Mouse (Mus musculus) neural tube, embryonic 14.5 days (tissue): ENCODE results near the gene Gm43638. TPM values are rescaled to one million over a fixed set of nuclear protein-coding genes. Genes with fewer than 3 reads are reported as not detected.
"Not testable (repeated sequence)": the region's sequence is repeated elsewhere in the genome, so short reads cannot be mapped to it uniquely, and the experiment has no call there.

Experiments used
- ATAC-seq: fragments of 200-750 bp; cut with Nextera tagmentation; 2 replicates; pipeline ENCODE4 v1.8.0; 2017; ENCODE audit warnings: low read depth, mild to moderate bottlenecking, moderate TSS enrichment, moderate library complexity
- H3K27ac ChIP-seq: fragments of 300-500 bp; sonication (generic); 2 replicates; pipeline ENCODE4 v1.5.1; 2014; ENCODE audit warnings: low read depth, mild to moderate bottlenecking, control low read depth, low read length, moderate library complexity, mixed read lengths
- H3K27me3 ChIP-seq: fragments of 300-500 bp; sonication (generic); 2 replicates; pipeline ENCODE4 v1.6.1; 2014; ENCODE audit warnings: low read length; ENCODE audit not compliant: control insufficient read depth, insufficient read depth
- H3K36me3 ChIP-seq: fragments of 300-500 bp; sonication (generic); 2 replicates; pipeline ENCODE4 v1.6.1; 2014; ENCODE audit warnings: low read length, mixed read lengths; ENCODE audit not compliant: control insufficient read depth, insufficient read depth
- H3K4me1 ChIP-seq: fragments of 300-500 bp; sonication (generic); 2 replicates; pipeline ENCODE4 v1.6.1; 2014; ENCODE audit warnings: low read length; ENCODE audit not compliant: control insufficient read depth, insufficient read depth
- H3K4me2 ChIP-seq: fragments of 300-500 bp; sonication (generic); 2 replicates; pipeline ENCODE4 v1.6.1; 2014; ENCODE audit warnings: mild to moderate bottlenecking, low read depth, low read length, control low read depth
- H3K4me3 ChIP-seq: fragments of 300-500 bp; sonication (generic); 2 replicates; pipeline ENCODE4 v1.5.1; 2014; ENCODE audit warnings: low read depth, low read length, control low read depth, mixed read lengths
- H3K9ac ChIP-seq: fragments of 300-500 bp; sonication (generic); replicated peaks from 2 replicates; pipeline ENCODE4 v1.6.1; 2014; ENCODE audit warnings: low read depth, mild to moderate bottlenecking, control low read depth, low read length, mixed read lengths
- H3K9me3 ChIP-seq: fragments of 300-500 bp; sonication (generic); 2 replicates; pipeline ENCODE4 v1.6.1; 2016; ENCODE audit warnings: low read length; ENCODE audit not compliant: control insufficient read depth
- WGBS: fragments of 180-500 bp; shearing (Covaris S2); extraction: QIAGEN DNeasy Blood & Tissue Kit; methylation state at CpG from one replicate; pipeline ENCODE4 v1.1.7; 2014; 5-methylcytosine and 5-hydroxymethylcytosine counted together
- polyA plus RNA-seq: library from polyadenylated mRNA; unstranded; fragments of >200 nt; fragmentation: Nextera tagmentation; extraction: Ambion mirVana; gene quantifications from 2 replicates; pipeline ENCODE4 v1.2.1, GENCODE M21; 2014

Gene Gm43638
- not detected in 2 replicates for polyA plus RNA-seq

- not testable (repeated sequence) for H3K9ac ChIP-seq, H3K4me2 ChIP-seq, H3K27ac ChIP-seq, H3K36me3 ChIP-seq, H3K4me1 ChIP-seq, H3K4me3 ChIP-seq, H3K27me3 ChIP-seq, ATAC-seq, H3K9me3 ChIP-seq
- 89% methylated on average over 1 of the region's 1 CpGs for WGBS
Measured at GRCm38 (mm10) chr5:87486706-87487105, at the start of gene Gm43638. Gene Gm43638 (minus strand): TSS chr5:87486806.

DNA sequence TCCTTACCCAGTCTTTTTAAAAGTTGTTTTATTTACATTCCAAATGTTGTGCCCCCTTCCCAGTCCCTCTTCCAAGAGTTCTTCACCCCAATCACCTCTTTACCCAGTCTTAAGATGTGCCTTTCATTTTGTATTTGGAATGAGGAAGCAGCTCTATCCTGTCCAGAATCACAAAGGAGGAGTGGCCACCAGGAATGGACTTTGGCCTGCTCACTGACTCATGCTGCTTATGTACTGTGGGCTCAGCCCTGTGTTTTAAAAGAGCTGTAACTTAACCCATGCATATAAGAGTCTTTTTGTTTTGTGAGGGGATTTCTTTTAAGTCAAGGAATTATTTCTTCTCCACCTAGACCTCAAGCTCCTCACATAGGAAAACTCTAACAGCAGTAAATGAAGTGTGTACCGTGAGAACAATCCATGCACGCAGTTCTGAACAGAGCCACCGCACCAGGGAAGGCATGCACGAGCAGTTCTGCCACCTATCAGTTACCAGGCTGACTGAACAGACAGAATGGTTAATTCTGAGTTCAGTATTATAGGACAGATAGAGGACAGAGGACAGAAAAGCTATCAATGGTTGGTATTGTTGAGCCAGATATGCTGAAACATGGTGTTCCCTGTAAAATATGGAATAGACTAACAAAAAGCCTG is 49.5 kb upstream of the Gm43638 start:
- no peak overlapping the region for H3K4me3 ChIP-seq
- 74% methylated on average over 4 of the region's 4 CpGs for WGBS
- no peak overlapping the region for H3K27ac ChIP-seq
- no peaks in the 10 kb centered on the region for H3K9me3 ChIP-seq
- H3K4me1 ChIP-seq, result no peaks in the 10 kb centered on the region
- ATAC-seq, result no peak
- no peak overlapping the region for H3K9ac ChIP-seq
- no peak overlapping the region for H3K4me2 ChIP-seq
- H3K36me3 ChIP-seq, result no peaks in the 10 kb centered on the region
- no peaks in the 10 kb centered on the region for H3K27me3 ChIP-seq

DNA sequence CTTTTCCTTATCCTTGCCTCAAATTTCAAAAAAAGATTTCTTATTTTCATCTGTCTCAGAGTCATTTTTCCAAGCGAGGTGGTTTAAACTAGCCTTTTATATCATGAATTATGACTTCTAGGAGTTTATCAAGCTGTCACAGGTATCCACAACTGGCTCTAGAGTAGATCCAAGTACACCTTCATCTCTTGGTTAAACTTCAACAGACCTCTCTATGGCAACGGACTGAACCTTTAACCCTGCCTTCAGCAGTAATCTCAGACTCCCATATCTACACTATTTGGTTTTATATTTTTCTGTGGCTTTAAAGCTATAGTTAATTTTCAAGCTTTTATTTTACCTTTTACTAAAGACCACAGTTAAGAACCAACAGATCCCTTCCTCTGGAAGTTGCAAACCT is 45.7 kb upstream of the Gm43638 start:
- ATAC-seq, result no peak
- Histone ChIP-seq H3K27ac (no peak overlapping the region), H3K4me2 (no peak overlapping the region), H3K9ac (no peak overlapping the region), H3K4me3 (no peak overlapping the region), H3K36me3 (no peaks in the 10 kb centered on the region), H3K4me1 (no peaks in the 10 kb centered on the region), H3K9me3 (no peaks in the 10 kb centered on the region), H3K27me3 (no peaks in the 10 kb centered on the region)
- WGBS, result 75% methylated on average over 2 of the region's 2 CpGs

GRCm38 (mm10) chr5:87523561-87523960 is 37.0 kb upstream of the Gm43638 start:
- not testable (repeated sequence) for H3K4me3 ChIP-seq, H3K36me3 ChIP-seq, H3K4me2 ChIP-seq, H3K9me3 ChIP-seq, H3K4me1 ChIP-seq, H3K27me3 ChIP-seq, H3K9ac ChIP-seq, ATAC-seq, H3K27ac ChIP-seq
- 95% methylated on average over 2 of the region's 2 CpGs for WGBS

- Histone ChIP-seq H3K9ac (no peak overlapping the region), H3K36me3 (no peaks in the 10 kb centered on the region), H3K27ac (no peak overlapping the region), H3K27me3 (no peaks in the 10 kb centered on the region), H3K9me3 (no peaks in the 10 kb centered on the region), H3K4me1 (no peaks in the 10 kb centered on the region), H3K4me2 (no peak overlapping the region), H3K4me3 (no peak overlapping the region)
- no peak for ATAC-seq
- whole genome bisulfite sequencing, result 70% methylated on average over 4 of the region's 4 CpGs
Measured at GRCm38 (mm10) chr5:87505776-87506458, 19.3 kb upstream of the Gm43638 start.

GRCm38 (mm10) chr5:87502687-87503086 is 16.1 kb upstream of the Gm43638 start:
- no peaks in the 10 kb centered on the region for H3K36me3 ChIP-seq
- no peak overlapping the region for H3K4me2 ChIP-seq
- H3K9me3 ChIP-seq, result no peaks in the 10 kb centered on the region
- no peaks in the 10 kb centered on the region for H3K27me3 ChIP-seq
- WGBS, result 62% methylated on average over 1 of the region's 1 CpGs
- H3K4me3 ChIP-seq, result no peak overlapping the region
- H3K27ac ChIP-seq, result no peak overlapping the region
- no peak overlapping the region for H3K9ac ChIP-seq
- no peak for ATAC-seq
- H3K4me1 ChIP-seq, result no peaks in the 10 kb centered on the region

GRCm38 (mm10) chr5:87499341-87499740 is 12.7 kb upstream of the Gm43638 start:
- no peaks in the 10 kb centered on the region for H3K36me3 ChIP-seq
- H3K4me1 ChIP-seq, result no peaks in the 10 kb centered on the region
- H3K9me3 ChIP-seq, result no peaks in the 10 kb centered on the region
- H3K4me2 ChIP-seq, result no peak overlapping the region
- ATAC-seq, result no peak
- H3K4me3 ChIP-seq, result no peak overlapping the region
- no peaks in the 10 kb centered on the region for H3K27me3 ChIP-seq
- no peak overlapping the region for H3K9ac ChIP-seq
- no peak overlapping the region for H3K27ac ChIP-seq

DNA sequence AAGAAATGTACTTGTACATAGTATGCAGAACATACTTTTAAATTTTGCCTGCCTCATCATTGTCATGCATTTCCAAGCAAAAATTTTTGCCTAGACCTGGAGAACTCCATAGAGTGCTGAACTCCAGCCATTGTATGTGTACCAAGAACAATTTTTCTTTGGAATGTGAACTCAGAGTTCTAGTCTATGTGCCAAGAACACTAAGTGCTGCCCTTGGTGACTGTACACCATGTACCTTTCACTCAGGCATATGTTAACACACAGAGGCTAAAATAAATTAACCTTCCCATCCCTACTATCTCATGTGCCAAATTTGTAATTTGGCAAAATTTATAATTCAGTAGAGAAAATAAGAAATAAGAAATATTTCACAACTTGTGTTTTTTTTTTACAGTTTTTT is 12.3 kb upstream of the Gm43638 start:
- no peak for ATAC-seq
- Histone ChIP-seq H3K4me1 (no peaks in the 10 kb centered on the region), H3K4me2 (no peak overlapping the region), H3K27me3 (no peaks in the 10 kb centered on the region), H3K9me3 (no peaks in the 10 kb centered on the region), H3K27ac (no peak overlapping the region), H3K36me3 (no peaks in the 10 kb centered on the region), H3K4me3 (no peak overlapping the region), H3K9ac (no peak overlapping the region)

DNA sequence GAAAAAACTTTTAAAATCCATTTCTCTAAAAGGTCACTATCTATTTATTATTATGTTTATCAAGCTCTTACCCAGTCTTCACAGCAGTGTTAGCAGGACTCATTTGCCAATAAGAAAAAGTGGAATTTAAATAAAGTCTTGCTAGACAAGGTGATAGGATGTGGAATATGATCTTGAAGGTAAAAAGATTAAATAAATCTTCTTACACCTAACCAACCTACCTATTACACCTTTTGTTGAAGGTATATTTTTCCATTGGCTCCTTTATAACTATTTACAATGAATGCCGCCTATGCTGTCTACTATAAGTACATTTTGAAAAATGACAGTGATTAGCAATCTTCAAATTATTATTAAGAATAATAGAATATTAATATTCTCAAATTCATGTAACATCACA is 4.2 kb upstream of the Gm43638 start, which contains the start of gene Ugt2a1:
Ugt2a1 (minus strand) TSS at position 101 of the 400 bp plus-strand sequence.
- Histone ChIP-seq H3K27ac (no peak within 1 kb of the TSS), H3K9ac (no peak within 1 kb of the TSS), H3K36me3 (no peaks in the 10 kb centered on the region), H3K4me2 (no peak within 1 kb of the TSS), H3K9me3 (no peaks in the 10 kb centered on the region), H3K4me3 (no peak within 1 kb of the TSS), H3K27me3 (no peaks in the 10 kb centered on the region), H3K4me1 (no peaks in the 10 kb centered on the region)
- ATAC-seq, result no peak
- 91% methylated on average over 1 of the region's 1 CpGs for WGBS
